Mouse (Mus musculus): Measurements from ENCODE around the gene Dolpp1. TPM values are rescaled to one million over a fixed set of nuclear protein-coding genes. Genes with fewer than 3 reads are reported as not detected.
A peak's percentile ranks its signal among the peaks of the same experiment; 100 is the strongest.
"Not testable (repeated sequence)": the region's sequence is repeated elsewhere in the genome, so short reads cannot be mapped to it uniquely, and the experiment has no call there.

Dolpp1 gene
- polyA plus RNA-seq, 1 experiment from 2014 or later: 53.0 TPM

GRCm38 (mm10) chr2:30415936-30416648 lies 24.0 kb downstream of the Dolpp1 start, which contains the start of gene Ptpa:
Gene Ptpa, plus strand, starts transcription at chr2:30416039.
- Histone ChIP-seq H3K4me2 (peak within 1 kb of the TSS; percentile 77), H3K36me3 (ENCODE audit: poor library complexity, severe bottlenecking) (peaks cover 8% of the 10 kb centered on the region; the same call in 1 of the 2 replicates), H3K4me3 (peak within 1 kb of the TSS; percentile 83), H3K27me3 (no peaks in the 10 kb centered on the region), H3K9me3 (replicated peaks) (no peaks in the 10 kb centered on the region), H3K4me1 (peaks cover 52% of the 10 kb centered on the region), H3K27ac (peak within 1 kb of the TSS; percentile 97), H3K9ac (peak within 1 kb of the TSS; percentile 95)
- peak; percentile 95 for ATAC-seq
- under 1% methylated on average over 61 of the region's 67 CpGs for WGBS

- H3K36me3 ChIP-seq (ENCODE audit: poor library complexity, severe bottlenecking): peaks cover 7% of the 10 kb centered on the region; the same call in 1 of the 2 replicates
These were observed 24.6 kb downstream of the Dolpp1 start for GRCm38 (mm10) chr2:30416649-30416965.

DNA sequence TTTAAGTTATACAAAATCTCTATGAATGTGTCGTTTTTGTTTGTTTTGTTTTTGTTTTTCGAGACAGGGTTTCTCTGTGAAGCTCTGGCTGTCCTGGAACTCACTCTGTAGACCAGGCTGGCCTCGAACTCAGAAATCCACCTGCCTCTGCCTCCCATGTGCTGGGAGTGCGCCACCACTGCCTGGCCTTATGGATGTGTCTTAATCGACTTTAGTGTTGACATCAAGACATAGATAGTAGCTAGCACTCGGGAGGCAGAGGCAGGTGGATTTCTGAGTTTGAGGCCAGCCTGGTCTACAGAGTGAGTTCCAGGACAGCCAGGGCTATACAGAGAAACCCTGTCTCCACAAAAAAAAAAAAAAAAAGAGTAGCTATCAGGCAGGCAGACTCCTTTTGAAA lies 25.1 kb downstream of the Dolpp1 start:
- Histone ChIP-seq H3K4me3 (peak overlapping the region; percentile 83), H3K4me2 (peak overlapping the region; percentile 77), H3K4me1 (peaks cover 52% of the 10 kb centered on the region), H3K9ac (peak overlapping the region; percentile 95; the same call in 1 of the 2 replicates)
- not testable (repeated sequence) for H3K27ac ChIP-seq; H3K36me3 ChIP-seq (ENCODE audit: poor library complexity, severe bottlenecking); ATAC-seq; H3K27me3 ChIP-seq; H3K9me3 ChIP-seq (replicated peaks)
- 84% methylated on average over 6 of the region's 6 CpGs for WGBS

More at GRCm38 (mm10) chr2:30416649-30416965, 24.6 kb downstream of the Dolpp1 start:
- Histone ChIP-seq H3K4me2 (peak overlapping the region; percentile 77), H3K27me3 (no peaks in the 10 kb centered on the region), H3K4me3 (peak overlapping the region; percentile 83), H3K4me1 (peaks cover 52% of the 10 kb centered on the region), H3K9ac (peak overlapping the region; percentile 95), H3K27ac (peak overlapping the region; percentile 97), H3K9me3 (replicated peaks) (no peaks in the 10 kb centered on the region)
- under 1% methylated on average over 7 of the region's 7 CpGs for WGBS
- ATAC-seq: no peak

- WGBS: 77% methylated on average over 5 of the region's 5 CpGs
- peak overlapping the region; percentile 77 for H3K4me2 ChIP-seq
- H3K27me3 ChIP-seq: no peaks in the 10 kb centered on the region
- no peak overlapping the region for H3K4me3 ChIP-seq
- no peak overlapping the region for H3K27ac ChIP-seq
- H3K4me1 ChIP-seq: peaks cover 51% of the 10 kb centered on the region
- peak overlapping the region; percentile 51; the same call in 1 of the 2 replicates for H3K9ac ChIP-seq
- H3K9me3 ChIP-seq (replicated peaks): no peaks in the 10 kb centered on the region
- H3K36me3 ChIP-seq (ENCODE audit: poor library complexity, severe bottlenecking): peaks cover 6% of the 10 kb centered on the region; the same call in 1 of the 2 replicates
- ATAC-seq: no peak
These were observed 25.6 kb downstream of the Dolpp1 start for GRCm38 (mm10) chr2:30417595-30418165.

GRCm38 (mm10) chr2:30418259-30418658 lies 26.2 kb downstream of the Dolpp1 start:
- no peaks in the 10 kb centered on the region for H3K9me3 ChIP-seq (replicated peaks)
- H3K4me3 ChIP-seq: no peak overlapping the region
- peaks cover 48% of the 10 kb centered on the region for H3K4me1 ChIP-seq
- no peak for ATAC-seq
- H3K9ac ChIP-seq: peak overlapping the region; percentile 51
- H3K4me2 ChIP-seq: peak overlapping the region; percentile 22; the same call in 1 of the 2 replicates
- no peaks in the 10 kb centered on the region for H3K27me3 ChIP-seq
- H3K36me3 ChIP-seq (ENCODE audit: poor library complexity, severe bottlenecking): peaks cover 6% of the 10 kb centered on the region; the same call in 1 of the 2 replicates
- no peak overlapping the region for H3K27ac ChIP-seq
- WGBS: 77% methylated on average over 6 of the region's 6 CpGs

- H3K9ac ChIP-seq: peak overlapping the region; percentile 51
- peak overlapping the region; percentile 22 for H3K4me2 ChIP-seq
- H3K36me3 ChIP-seq (ENCODE audit: poor library complexity, severe bottlenecking): peaks cover 6% of the 10 kb centered on the region; the same call in 1 of the 2 replicates
- peaks cover 42% of the 10 kb centered on the region for H3K4me1 ChIP-seq
- no peak overlapping the region; the same call in 1 of the 2 replicates for H3K27ac ChIP-seq
- 30% methylated on average over 10 of the region's 10 CpGs for WGBS
- H3K4me3 ChIP-seq: no peak overlapping the region
- no peaks in the 10 kb centered on the region for H3K27me3 ChIP-seq
- no peaks in the 10 kb centered on the region for H3K9me3 ChIP-seq (replicated peaks)
- ATAC-seq: no peak
These were observed 27.1 kb downstream of the Dolpp1 start for GRCm38 (mm10) chr2:30419112-30419511.

GRCm38 (mm10) chr2:30421432-30421831 lies 29.4 kb downstream of the Dolpp1 start:
- no peaks in the 10 kb centered on the region for H3K9me3 ChIP-seq (replicated peaks)
- no peak overlapping the region for H3K9ac ChIP-seq
- H3K4me1 ChIP-seq: peaks cover 30% of the 10 kb centered on the region
- no peak overlapping the region for H3K27ac ChIP-seq
- 89% methylated on average over 4 of the region's 4 CpGs for WGBS
- ATAC-seq: no peak
- H3K4me3 ChIP-seq: no peak overlapping the region
- H3K4me2 ChIP-seq: no peak overlapping the region
- peaks cover 8% of the 10 kb centered on the region for H3K36me3 ChIP-seq (ENCODE audit: poor library complexity, severe bottlenecking)
- no peaks in the 10 kb centered on the region for H3K27me3 ChIP-seq

GRCm38 (mm10) chr2:30429156-30429555 lies 37.1 kb downstream of the Dolpp1 start:
- Histone ChIP-seq H3K4me2 (no peak overlapping the region), H3K9ac (no peak overlapping the region), H3K4me3 (no peak overlapping the region), H3K4me1 (no peaks in the 10 kb centered on the region), H3K27ac (no peak overlapping the region), H3K9me3 (replicated peaks) (no peaks in the 10 kb centered on the region), H3K36me3 (ENCODE audit: poor library complexity, severe bottlenecking) (peaks cover 79% of the 10 kb centered on the region), H3K27me3 (no peaks in the 10 kb centered on the region)
- no peak for ATAC-seq

DNA sequence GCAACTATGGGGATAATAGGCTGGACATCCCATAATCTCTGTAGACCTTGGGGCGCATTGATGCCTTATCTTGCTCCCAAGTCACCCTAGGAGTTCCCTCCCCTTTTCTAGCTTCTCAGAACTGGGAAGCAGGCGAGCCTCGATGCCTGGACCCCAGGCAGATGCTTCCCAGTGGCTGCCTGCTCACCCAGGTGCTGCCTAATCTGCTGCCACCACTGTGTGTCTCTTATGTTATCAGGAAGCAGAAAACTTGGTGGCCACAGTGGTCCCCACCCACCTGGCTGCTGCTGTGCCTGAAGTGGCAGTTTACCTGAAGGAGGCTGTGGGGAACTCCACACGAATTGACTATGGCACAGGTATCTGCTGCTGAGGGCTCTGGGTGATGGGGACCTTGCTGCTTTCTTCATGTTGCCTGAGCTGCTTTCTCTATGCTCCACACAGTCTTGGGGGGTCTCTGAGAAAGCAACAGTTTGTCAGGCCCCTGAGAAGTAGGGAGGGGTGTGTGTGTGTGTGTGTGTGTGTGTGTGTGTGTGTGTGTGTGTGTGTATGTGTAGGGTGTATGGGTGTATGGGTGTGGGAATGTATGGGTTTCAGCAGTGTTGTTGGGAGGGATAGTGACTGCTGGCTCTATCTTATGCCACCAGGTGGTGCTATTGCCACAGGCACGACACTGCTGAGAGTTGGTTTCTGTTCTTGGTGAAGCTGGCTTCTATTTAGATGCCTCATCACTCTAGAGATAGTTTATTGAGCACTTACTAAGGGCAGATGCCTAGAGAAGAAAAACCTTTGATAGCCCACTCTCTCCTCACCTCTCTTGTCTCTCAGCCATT lies 43.5 kb downstream of the Dolpp1 start:
- peak; percentile 77 for ATAC-seq
- Histone ChIP-seq H3K4me1 (peaks cover 12% of the 10 kb centered on the region), H3K9ac (no peak overlapping the region), H3K36me3 (ENCODE audit: poor library complexity, severe bottlenecking) (peaks cover 86% of the 10 kb centered on the region), H3K27ac (no peak overlapping the region), H3K9me3 (replicated peaks) (no peaks in the 10 kb centered on the region), H3K4me3 (no peak overlapping the region), H3K27me3 (no peaks in the 10 kb centered on the region), H3K4me2 (no peak overlapping the region)
- WGBS: 60% methylated on average over 5 of the region's 5 CpGs

GRCm38 (mm10) chr2:30436156-30436545 lies 44.1 kb downstream of the Dolpp1 start:
- no peaks in the 10 kb centered on the region for H3K27me3 ChIP-seq
- 81% methylated on average over 5 of the region's 5 CpGs for WGBS
- peak; percentile 14; the same call in 1 of the 2 replicates for ATAC-seq
- no peak overlapping the region for H3K9ac ChIP-seq
- no peaks in the 10 kb centered on the region for H3K9me3 ChIP-seq (replicated peaks)
- no peak overlapping the region for H3K27ac ChIP-seq
- peaks cover 18% of the 10 kb centered on the region for H3K4me1 ChIP-seq
- no peak overlapping the region for H3K4me2 ChIP-seq
- no peak overlapping the region for H3K4me3 ChIP-seq
- peaks cover 79% of the 10 kb centered on the region for H3K36me3 ChIP-seq (ENCODE audit: poor library complexity, severe bottlenecking)

- 87% methylated on average over 4 of the region's 4 CpGs for WGBS
- ATAC-seq: no peak
- H3K4me1 ChIP-seq: peaks cover 24% of the 10 kb centered on the region
- H3K4me2 ChIP-seq: no peak overlapping the region
- no peak overlapping the region for H3K4me3 ChIP-seq
- H3K27me3 ChIP-seq: no peaks in the 10 kb centered on the region
- H3K36me3 ChIP-seq (ENCODE audit: poor library complexity, severe bottlenecking): peaks cover 73% of the 10 kb centered on the region
- H3K9me3 ChIP-seq (replicated peaks): no peaks in the 10 kb centered on the region
- H3K9ac ChIP-seq: no peak overlapping the region
- H3K27ac ChIP-seq: no peak overlapping the region
These were observed 44.8 kb downstream of the Dolpp1 start for GRCm38 (mm10) chr2:30436809-30437208.

DNA sequence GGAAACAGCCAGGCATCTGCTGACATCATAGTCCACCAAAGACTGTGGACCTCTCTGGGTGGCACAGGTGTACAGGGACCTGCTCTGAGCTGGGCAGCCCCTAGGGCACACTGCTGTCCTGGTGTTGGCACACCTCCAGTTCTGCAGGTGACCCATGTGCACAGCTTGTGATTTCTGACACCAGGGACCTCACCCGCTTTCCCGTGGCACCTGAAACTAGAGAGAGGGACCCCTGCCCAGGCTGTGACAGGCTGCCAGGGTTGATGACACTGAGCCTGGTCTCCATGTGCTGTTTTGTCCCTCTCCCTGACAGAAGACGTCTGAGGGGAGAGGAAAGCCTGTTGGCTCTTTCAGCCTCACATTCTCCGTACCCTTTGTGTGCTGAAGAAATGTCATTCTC lies 45.7 kb downstream of the Dolpp1 start:
- Histone ChIP-seq H3K9me3 (replicated peaks) (no peaks in the 10 kb centered on the region), H3K4me3 (no peak overlapping the region), H3K4me1 (peaks cover 34% of the 10 kb centered on the region), H3K27me3 (no peaks in the 10 kb centered on the region), H3K27ac (no peak overlapping the region), H3K4me2 (no peak overlapping the region), H3K36me3 (ENCODE audit: poor library complexity, severe bottlenecking) (peaks cover 63% of the 10 kb centered on the region), H3K9ac (no peak overlapping the region)
- 85% methylated on average over 4 of the region's 4 CpGs for WGBS
- ATAC-seq: no peak
